Mouse (Mus musculus) heart, embryonic 12.5 days (tissue): Measurements from ENCODE around the gene Sh3d19. TPM values are rescaled to one million over a fixed set of nuclear protein-coding genes. Genes with fewer than 3 reads are reported as not detected.

Source experiments
- ATAC-seq: fragments of 200-750 bp; cut with Nextera tagmentation; 2 replicates; pipeline ENCODE4 v1.8.0; 2017; ENCODE audit warnings: moderate TSS enrichment, moderate library complexity; ENCODE audit not compliant: insufficient number of reproducible peaks, low FRiP score
- H3K27ac ChIP-seq: fragments of 300-500 bp; sonication (generic); 2 replicates; pipeline ENCODE4 v1.5.1; 2016; ENCODE audit warnings: mild to moderate bottlenecking, moderate library complexity; ENCODE audit not compliant: poor library complexity, severe bottlenecking
- H3K27me3 ChIP-seq: fragments of 300-500 bp; sonication (generic); replicated peaks from 2 replicates; pipeline ENCODE4 v1.6.1; 2016; ENCODE audit warnings: mild to moderate bottlenecking, moderate library complexity
- H3K36me3 ChIP-seq: fragments of 300-500 bp; sonication (generic); 2 replicates; pipeline ENCODE4 v1.6.1; 2016; ENCODE audit warnings: mild to moderate bottlenecking, moderate library complexity
- H3K4me1 ChIP-seq: fragments of 300-500 bp; sonication (generic); replicated peaks from 2 replicates; pipeline ENCODE4 v1.6.1; 2016; ENCODE audit warnings: mild to moderate bottlenecking
- H3K4me2 ChIP-seq: fragments of 300-500 bp; sonication (generic); 2 replicates; pipeline ENCODE4 v1.6.1; 2016; ENCODE audit warnings: mild to moderate bottlenecking, moderate library complexity
- H3K4me3 ChIP-seq: fragments of 300-500 bp; sonication (generic); 2 replicates; pipeline ENCODE4 v1.5.1; 2016; ENCODE audit warnings: mild to moderate bottlenecking
- H3K9ac ChIP-seq: fragments of 300-500 bp; sonication (generic); 2 replicates; pipeline ENCODE4 v1.6.1; 2016; ENCODE audit warnings: mild to moderate bottlenecking, moderate library complexity
- H3K9me3 ChIP-seq: fragments of 300-500 bp; sonication (generic); replicated peaks from 2 replicates; pipeline ENCODE4 v1.6.1; 2016; ENCODE audit warnings: mild to moderate bottlenecking, moderate library complexity
- WGBS: fragments of 180-500 bp; shearing (Covaris S2); methylation state at CpG from one replicate; pipeline ENCODE4 v1.1.7; 2016; 5-methylcytosine and 5-hydroxymethylcytosine counted together
- polyA plus RNA-seq: library from polyadenylated mRNA; unstranded; fragments of >200 nt; fragmentation: Nextera tagmentation; extraction: Ambion mirVana; gene quantifications from 2 replicates; pipeline ENCODE4 v1.2.1, GENCODE M21; 2016

Sh3d19 gene
- polyA plus RNA-seq, 1 experiment from 2014 or later = 16.6 TPM

- 54% methylated on average over 3 of the region's 3 CpGs for WGBS
- Histone ChIP-seq H3K9me3 (no peaks in the 10 kb centered on the region), H3K27ac (no peak overlapping the region), H3K9ac (no peak overlapping the region), H3K36me3 (peaks cover 9% of the 10 kb centered on the region), H3K4me2 (no peak overlapping the region), H3K27me3 (peaks cover 34% of the 10 kb centered on the region), H3K4me1 (peaks cover 15% of the 10 kb centered on the region), H3K4me3 (no peak overlapping the region)
- no peak for ATAC-seq
These were observed 39.7 kb downstream of the Sh3d19 start for GRCm38 (mm10) chr3:86010618-86011017.

DNA sequence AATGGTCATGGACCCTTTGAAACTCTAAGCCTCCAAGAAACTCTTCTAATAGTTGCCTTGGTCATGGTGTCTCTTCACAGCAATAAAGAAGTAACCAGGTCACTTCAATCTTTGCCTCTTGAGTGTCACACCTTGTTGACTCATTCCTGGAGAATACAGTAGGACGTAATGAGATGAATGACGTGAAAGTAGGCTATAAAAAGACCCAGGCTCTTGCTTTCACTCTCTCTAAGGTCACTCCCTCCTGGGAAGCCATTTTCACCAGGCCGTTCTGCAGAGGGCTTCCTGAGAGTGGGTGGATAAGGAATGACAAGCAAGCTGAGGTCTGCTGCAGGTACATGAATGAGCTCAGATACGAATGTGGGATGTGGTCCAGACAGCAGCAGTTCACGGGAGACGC is 40.5 kb downstream of the Sh3d19 start:
- Histone ChIP-seq H3K4me2 (no peak overlapping the region), H3K9me3 (no peaks in the 10 kb centered on the region), H3K27me3 (peaks cover 36% of the 10 kb centered on the region), H3K4me1 (peaks cover 15% of the 10 kb centered on the region), H3K27ac (no peak overlapping the region), H3K9ac (no peak overlapping the region), H3K4me3 (no peak overlapping the region), H3K36me3 (peaks cover 9% of the 10 kb centered on the region)
- ATAC-seq = no peak
- 59% methylated on average over 6 of the region's 6 CpGs for WGBS

DNA sequence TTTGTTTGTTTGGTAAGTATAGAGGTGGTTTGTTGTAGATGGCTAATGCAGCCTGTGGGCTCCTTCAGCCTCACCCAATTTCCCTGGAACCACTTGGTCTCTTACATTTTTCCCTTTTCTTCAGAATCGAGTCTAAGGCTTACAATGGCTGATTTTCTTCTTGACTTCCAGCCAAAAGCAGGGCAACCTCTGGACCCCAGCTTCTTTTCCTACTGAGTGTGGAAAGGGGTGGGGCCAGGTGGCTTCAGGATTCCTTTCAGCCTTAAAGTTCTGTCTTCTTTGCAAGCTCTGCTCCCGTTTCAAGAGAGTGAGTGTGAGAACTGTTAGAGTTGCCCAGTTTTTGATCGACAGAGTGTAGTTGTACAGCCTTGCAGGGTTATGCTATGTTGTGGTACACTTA is 40.9 kb downstream of the Sh3d19 start:
- ATAC-seq = no peak
- Histone ChIP-seq H3K4me2 (no peak overlapping the region), H3K4me3 (no peak overlapping the region), H3K4me1 (peaks cover 15% of the 10 kb centered on the region), H3K9me3 (no peaks in the 10 kb centered on the region), H3K27me3 (peaks cover 36% of the 10 kb centered on the region), H3K27ac (no peak overlapping the region), H3K9ac (no peak overlapping the region), H3K36me3 (peaks cover 9% of the 10 kb centered on the region)
- 55% methylated on average over 3 of the region's 3 CpGs for WGBS

DNA sequence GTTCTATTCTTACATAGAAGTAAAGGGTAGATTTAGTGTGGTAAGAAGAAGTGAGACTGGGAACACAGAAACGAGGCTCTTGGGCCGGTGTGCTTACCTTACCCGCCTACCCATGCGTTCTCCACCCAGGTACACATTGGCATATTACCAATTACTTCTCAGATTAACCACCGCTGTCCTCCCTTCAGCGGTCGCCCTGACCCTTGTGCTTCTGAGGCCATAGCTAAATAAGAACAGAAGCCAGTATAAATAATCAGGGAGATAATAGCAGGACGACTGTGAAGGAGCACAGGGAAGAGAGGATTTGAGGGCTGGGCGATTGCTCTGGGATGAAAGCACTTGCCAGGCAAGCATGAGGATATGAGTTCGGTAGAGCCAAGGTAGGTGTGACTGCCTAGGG is 42.9 kb downstream of the Sh3d19 start:
- peaks cover 40% of the 10 kb centered on the region for H3K27me3 ChIP-seq
- 67% methylated on average over 10 of the region's 10 CpGs for WGBS
- no peak for ATAC-seq
- no peak overlapping the region for H3K4me3 ChIP-seq
- no peak overlapping the region for H3K4me2 ChIP-seq
- no peak overlapping the region for H3K9ac ChIP-seq
- H3K9me3 ChIP-seq = no peaks in the 10 kb centered on the region
- no peak overlapping the region for H3K27ac ChIP-seq
- peaks cover 15% of the 10 kb centered on the region for H3K4me1 ChIP-seq
- H3K36me3 ChIP-seq = no peaks in the 10 kb centered on the region; the same call in 1 of the 2 replicates

- ATAC-seq = no peak
- H3K9ac ChIP-seq = no peak overlapping the region
- H3K4me3 ChIP-seq = no peak overlapping the region
- peaks cover under 1% of the 10 kb centered on the region; the same call in 1 of the 2 replicates for H3K4me1 ChIP-seq
- no peak overlapping the region for H3K4me2 ChIP-seq
- WGBS = 80% methylated on average over 1 of the region's 1 CpGs
- no peak overlapping the region for H3K27ac ChIP-seq
- H3K36me3 ChIP-seq = no peaks in the 10 kb centered on the region
- H3K9me3 ChIP-seq = no peaks in the 10 kb centered on the region
- peaks cover 49% of the 10 kb centered on the region for H3K27me3 ChIP-seq
These were observed 46.1 kb downstream of the Sh3d19 start for GRCm38 (mm10) chr3:86016965-86017364.

GRCm38 (mm10) chr3:86017484-86017883 is 46.6 kb downstream of the Sh3d19 start:
- WGBS = 32% methylated on average over 8 of the region's 8 CpGs
- peaks cover 46% of the 10 kb centered on the region for H3K27me3 ChIP-seq
- H3K36me3 ChIP-seq = no peaks in the 10 kb centered on the region
- no peaks in the 10 kb centered on the region for H3K4me1 ChIP-seq
- no peak overlapping the region for H3K4me3 ChIP-seq
- H3K4me2 ChIP-seq = no peak overlapping the region
- H3K9ac ChIP-seq = no peak overlapping the region
- H3K27ac ChIP-seq = no peak overlapping the region
- H3K9me3 ChIP-seq = no peaks in the 10 kb centered on the region
- peak; percentile 59; the same call in 1 of the 2 replicates for ATAC-seq

DNA sequence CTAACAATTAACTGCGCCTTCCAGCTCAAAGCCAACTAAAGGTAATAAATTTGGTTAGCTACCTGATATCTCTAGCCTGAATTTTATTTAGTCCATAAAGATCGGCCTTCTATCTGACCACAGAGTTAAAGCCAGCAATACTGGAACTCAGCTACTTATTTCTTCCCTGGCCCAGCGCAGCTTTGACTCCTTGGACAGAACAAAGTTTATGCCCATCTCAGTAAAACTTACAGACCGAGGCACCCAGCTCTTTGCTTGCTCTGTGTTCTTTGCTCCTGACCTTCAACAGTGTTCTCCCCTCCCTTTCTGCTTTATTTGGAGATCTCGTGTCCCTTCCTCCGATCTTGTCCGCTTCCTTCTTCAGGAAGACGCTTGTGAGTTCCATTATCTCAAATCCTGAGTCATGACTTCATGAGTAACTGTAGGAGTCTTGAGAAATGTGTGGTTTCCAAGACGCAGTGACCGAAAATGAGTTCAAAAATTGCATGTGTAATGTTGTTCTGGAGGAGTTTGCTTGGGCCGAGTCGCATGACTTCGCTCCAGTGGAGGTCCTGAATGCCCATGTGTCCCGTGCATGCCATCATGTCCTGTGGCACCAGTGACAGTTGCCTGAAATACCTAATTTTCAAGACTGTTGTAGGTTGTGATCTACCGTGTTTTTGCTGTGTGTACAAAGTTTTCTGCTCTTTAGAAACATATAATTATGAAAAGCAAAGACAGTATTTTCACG is 50.2 kb downstream of the Sh3d19 start:
- 0 out of 2 replicates have a peak, but pooled peaks cover 10% of the 10 kb centered on the region for H3K9me3 ChIP-seq
- H3K4me1 ChIP-seq = no peaks in the 10 kb centered on the region
- no peak for ATAC-seq
- no peak overlapping the region for H3K27ac ChIP-seq
- peaks cover 23% of the 10 kb centered on the region for H3K27me3 ChIP-seq
- no peak overlapping the region for H3K4me2 ChIP-seq
- H3K36me3 ChIP-seq = peaks cover 2% of the 10 kb centered on the region; the same call in 1 of the 2 replicates
- H3K4me3 ChIP-seq = no peak overlapping the region
- 78% methylated on average over 16 of the region's 16 CpGs for WGBS
- no peak overlapping the region for H3K9ac ChIP-seq

GRCm38 (mm10) chr3:86021651-86022050 is 50.7 kb downstream of the Sh3d19 start:
- H3K27me3 ChIP-seq = peaks cover 23% of the 10 kb centered on the region; the same call in 1 of the 2 replicates
- H3K9ac ChIP-seq = no peak overlapping the region
- WGBS = 81% methylated on average over 4 of the region's 4 CpGs
- H3K4me3 ChIP-seq = no peak overlapping the region
- H3K4me2 ChIP-seq = no peak overlapping the region
- no peak for ATAC-seq
- H3K36me3 ChIP-seq = peaks cover 2% of the 10 kb centered on the region; the same call in 1 of the 2 replicates
- 0 out of 2 replicates have a peak, but pooled peaks cover 10% of the 10 kb centered on the region for H3K9me3 ChIP-seq
- no peaks in the 10 kb centered on the region for H3K4me1 ChIP-seq
- H3K27ac ChIP-seq = no peak overlapping the region

- no peak overlapping the region for H3K4me3 ChIP-seq
- 0 out of 2 replicates have a peak, but pooled peaks cover 10% of the 10 kb centered on the region for H3K9me3 ChIP-seq
- H3K27me3 ChIP-seq = peaks cover 19% of the 10 kb centered on the region; the same call in 1 of the 2 replicates
- no peak overlapping the region for H3K9ac ChIP-seq
- no peak for ATAC-seq
- peaks cover 2% of the 10 kb centered on the region; the same call in 1 of the 2 replicates for H3K36me3 ChIP-seq
- peaks cover 9% of the 10 kb centered on the region for H3K4me1 ChIP-seq
- H3K4me2 ChIP-seq = no peak overlapping the region
- no peak overlapping the region for H3K27ac ChIP-seq
- 87% methylated on average over 12 of the region's 12 CpGs for WGBS
These were observed 53.3 kb downstream of the Sh3d19 start for GRCm38 (mm10) chr3:86024065-86024795.

DNA sequence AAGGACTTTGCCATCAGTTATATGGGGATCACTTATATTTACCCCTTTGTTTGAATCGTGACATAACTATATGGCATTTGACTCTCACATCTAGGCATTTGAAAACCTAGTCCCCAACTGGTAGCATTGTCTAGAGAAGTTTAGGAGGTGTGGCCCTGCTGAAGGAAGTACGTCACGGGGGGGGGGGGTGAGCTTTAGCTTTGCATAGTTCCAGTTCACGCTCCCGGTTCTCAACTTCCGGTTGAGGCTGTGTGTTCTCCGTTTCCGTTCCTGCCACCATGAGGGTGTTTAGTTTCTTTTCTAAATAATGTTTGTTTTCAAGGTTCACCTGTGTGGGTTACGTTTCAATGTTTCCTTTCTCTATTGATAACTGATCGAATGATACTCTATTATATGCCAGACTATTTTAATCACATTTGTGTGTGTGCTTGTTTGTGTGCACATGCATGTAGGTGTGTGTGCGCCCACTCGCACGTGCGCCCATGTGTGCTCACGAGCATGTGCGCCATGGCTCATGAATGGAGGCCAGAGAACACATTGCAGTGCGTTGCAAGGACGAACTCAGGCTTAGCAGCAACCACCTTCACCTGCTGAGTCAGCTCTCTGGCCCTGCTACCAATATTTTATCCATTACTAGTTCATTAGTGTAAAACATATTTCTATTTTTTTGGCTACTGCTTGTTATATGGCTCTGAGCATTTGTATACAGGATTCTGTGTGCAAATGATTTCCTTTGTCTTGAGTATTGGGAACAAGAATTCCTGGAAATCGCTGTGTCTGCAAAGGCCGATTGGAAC is 54.6 kb downstream of the Sh3d19 start:
- no peak overlapping the region for H3K4me3 ChIP-seq
- H3K4me1 ChIP-seq = peaks cover 14% of the 10 kb centered on the region
- 0 out of 2 replicates have a peak, but pooled peaks cover 10% of the 10 kb centered on the region for H3K9me3 ChIP-seq
- H3K9ac ChIP-seq = no peak overlapping the region
- H3K27me3 ChIP-seq = 0 out of 2 replicates have a peak, but pooled peaks cover 14% of the 10 kb centered on the region
- no peak overlapping the region for H3K27ac ChIP-seq
- H3K36me3 ChIP-seq = peaks cover 2% of the 10 kb centered on the region; the same call in 1 of the 2 replicates
- no peak for ATAC-seq
- WGBS = 90% methylated on average over 20 of the region's 20 CpGs
- H3K4me2 ChIP-seq = no peak overlapping the region
